Mouse (Mus musculus) limb, embryonic 14.5 days (tissue): ENCODE results near the gene Pigp. TPM values are rescaled to one million over a fixed set of nuclear protein-coding genes. Genes with fewer than 3 reads are reported as not detected.

Experiments used
- ATAC-seq: fragments of 200-750 bp; cut with Nextera tagmentation; 2 replicates; pipeline ENCODE4 v1.8.0; 2017; ENCODE audit warnings: low read depth, moderate number of reproducible peaks, moderate TSS enrichment; ENCODE audit not compliant: low FRiP score
- DNase-seq: peaks from one replicate; pipeline ENCODE4 v3.0.0-alpha.2; 2015; ENCODE audit warnings: low spot score
- H3K27ac ChIP-seq: fragments of 300-500 bp; sonication (generic); replicated peaks from 2 replicates; pipeline ENCODE4 v1.5.1; 2014; ENCODE audit warnings: low read depth, mild to moderate bottlenecking, low read length, moderate library complexity, mixed read lengths
- H3K27me3 ChIP-seq: fragments of 300-500 bp; sonication (generic); 2 replicates; pipeline ENCODE4 v1.6.1; 2014; ENCODE audit warnings: low read length, mixed read lengths; ENCODE audit not compliant: control insufficient read depth, insufficient read depth
- H3K36me3 ChIP-seq: fragments of 300-500 bp; sonication (generic); 2 replicates; pipeline ENCODE4 v1.6.1; 2014; ENCODE audit warnings: mild to moderate bottlenecking, low read length, moderate library complexity, mixed read lengths; ENCODE audit not compliant: control insufficient read depth, insufficient read depth
- H3K4me1 ChIP-seq: fragments of 300-500 bp; sonication (generic); 2 replicates; pipeline ENCODE4 v1.6.1; 2014; ENCODE audit warnings: antibody characterized with exemption, low read length, mixed read lengths; ENCODE audit not compliant: control insufficient read depth, insufficient read depth
- H3K4me2 ChIP-seq: fragments of 300-500 bp; sonication (generic); replicated peaks from 2 replicates; pipeline ENCODE4 v1.6.1; 2014; ENCODE audit warnings: low read depth, mild to moderate bottlenecking, low read length, moderate library complexity; ENCODE audit not compliant: severe bottlenecking
- H3K4me3 ChIP-seq: fragments of 300-500 bp; sonication (generic); replicated peaks from 2 replicates; pipeline ENCODE4 v1.5.1; 2014; ENCODE audit warnings: low read length
- H3K9ac ChIP-seq: fragments of 300-500 bp; sonication (generic); 2 replicates; pipeline ENCODE4 v1.6.1; 2014; ENCODE audit warnings: mild to moderate bottlenecking, low read depth, low read length, moderate library complexity; ENCODE audit not compliant: severe bottlenecking
- H3K9me3 ChIP-seq: fragments of 300-500 bp; sonication (generic); 2 replicates; pipeline ENCODE4 v1.6.1; 2016; ENCODE audit warnings: low read length; ENCODE audit not compliant: control insufficient read depth
- POLR2A ChIP-seq: fragments of 200-500 bp; IDR thresholded peaks from 2 replicates; pipeline ENCODE4 v1.8.0; 2012; ENCODE audit warnings: inconsistent platforms, mild to moderate bottlenecking, moderate library complexity, borderline replicate concordance; ENCODE audit not compliant: insufficient read depth, insufficient read length; ENCODE audit errors: extremely low read depth
- WGBS: fragments of 180-500 bp; shearing (Covaris S2); extraction: QIAGEN DNeasy Blood & Tissue Kit; methylation state at CpG from one replicate; pipeline ENCODE4 v1.1.7; 2014; 5-methylcytosine and 5-hydroxymethylcytosine counted together
- polyA plus RNA-seq, 2 experiments: library from polyadenylated mRNA; depleted of rRNA in 1 of 2; stranded (reverse) in 1 of 2; unstranded in 1 of 2; fragments of >200 nt; fragmentation: Nextera tagmentation in 1 of 2; extraction: Ambion mirVana in 1 of 2; gene quantifications; 2 replicates each; pipeline versions ENCODE4 v1.2.1 to v1.2.3; 2012 to 2014

Gene Pigp
- polyA plus RNA-seq, 2 experiments, result 83.2 to 101 TPM

GRCm38 (mm10) chr16:94335656-94336055 is 36.0 kb downstream of the Pigp start:
- no peak overlapping the region for H3K4me2 ChIP-seq

GRCm38 (mm10) chr16:94331886-94332252 is 39.8 kb downstream of the Pigp start:
- Histone ChIP-seq H3K27ac (no peak overlapping the region), H3K36me3 (no peaks in the 10 kb centered on the region), H3K4me1 (peaks cover 12% of the 10 kb centered on the region), H3K9me3 (no peaks in the 10 kb centered on the region), H3K27me3 (peaks cover 19% of the 10 kb centered on the region), H3K4me2 (no peak overlapping the region), H3K9ac (no peak overlapping the region), H3K4me3 (no peak overlapping the region)
- ATAC-seq (no peak), DNase-seq (no peak)
- WGBS, result 61% methylated on average over 5 of the region's 5 CpGs
- no peak for TF ChIP-seq POLR2A

More at GRCm38 (mm10) chr16:94335656-94336055, 36.0 kb downstream of the Pigp start:
- no peak for TF ChIP-seq POLR2A
- Histone ChIP-seq H3K27me3 (no peaks in the 10 kb centered on the region), H3K9ac (no peak overlapping the region), H3K4me1 (no peaks in the 10 kb centered on the region), H3K4me3 (no peak overlapping the region), H3K9me3 (no peaks in the 10 kb centered on the region), H3K27ac (no peak overlapping the region), H3K36me3 (no peaks in the 10 kb centered on the region)
- DNase-seq, result no peak
- ATAC-seq, result no peak
- WGBS, result 45% methylated on average over 5 of the region's 5 CpGs

- no peak overlapping the region for H3K4me3 ChIP-seq
- no peaks in the 10 kb centered on the region for H3K9me3 ChIP-seq
- no peak overlapping the region for H3K4me2 ChIP-seq
- TF ChIP-seq POLR2A, result no peak
- no peaks in the 10 kb centered on the region for H3K36me3 ChIP-seq
- peaks cover 22% of the 10 kb centered on the region for H3K27me3 ChIP-seq
- 82% methylated on average over 9 of the region's 9 CpGs for WGBS
- DNase-seq, result no peak
- H3K27ac ChIP-seq, result no peak overlapping the region
- no peak overlapping the region for H3K9ac ChIP-seq
- H3K4me1 ChIP-seq, result peaks cover 12% of the 10 kb centered on the region
- no peak for ATAC-seq
Observed at GRCm38 (mm10) chr16:94331233-94331885, 40.3 kb downstream of the Pigp start.

GRCm38 (mm10) chr16:94330429-94330828 is 41.2 kb downstream of the Pigp start:
- DNase-seq, result no peak
- Histone ChIP-seq H3K4me1 (peaks cover 12% of the 10 kb centered on the region), H3K27me3 (peaks cover 22% of the 10 kb centered on the region), H3K36me3 (no peaks in the 10 kb centered on the region), H3K4me3 (no peak overlapping the region), H3K4me2 (no peak overlapping the region), H3K9ac (no peak overlapping the region), H3K9me3 (no peaks in the 10 kb centered on the region), H3K27ac (no peak overlapping the region)
- no peak for ATAC-seq
- TF ChIP-seq POLR2A, result no peak
- 75% methylated on average over 5 of the region's 5 CpGs for WGBS

GRCm38 (mm10) chr16:94328881-94329867 is 42.5 kb downstream of the Pigp start:
- Histone ChIP-seq H3K9ac (0 out of 2 replicates have a peak overlapping the region, but pooled peaks have one; percentile 49), H3K27ac (no peak overlapping the region), H3K4me2 (peak overlapping the region; percentile 81), H3K4me1 (peaks cover 12% of the 10 kb centered on the region), H3K27me3 (peaks cover 22% of the 10 kb centered on the region), H3K9me3 (no peaks in the 10 kb centered on the region), H3K36me3 (no peaks in the 10 kb centered on the region), H3K4me3 (peak overlapping the region; percentile 51)
- DNase-seq, result no peak
- no peak for TF ChIP-seq POLR2A
- ATAC-seq, result no peak
- 7% methylated on average over 25 of the region's 25 CpGs for WGBS
